Mouse (Mus musculus): ENCODE measurements around the gene Kdsr. TPM values are rescaled to one million over a fixed set of nuclear protein-coding genes. Genes with fewer than 3 reads are reported as not detected.
"Not testable (repeated sequence)": the region's sequence is repeated elsewhere in the genome, so short reads cannot be mapped to it uniquely, and the experiment has no call there.

Gene Kdsr
- polyA plus RNA-seq, 2 experiments: 7.9 to 16.2 TPM

- H3K9me3 ChIP-seq (ENCODE audit: control insufficient read depth, low read length): no peaks in the 10 kb centered on the region
- H3K27ac ChIP-seq (replicated peaks; ENCODE audit: low read depth, low read length): no peak overlapping the region
- TF ChIP-seq POLR2A (IDR thresholded peaks at IDR 0.05; ENCODE audit: borderline replicate concordance, extremely low read depth, insufficient read depth, insufficient read length): no peak
- no peaks in the 10 kb centered on the region for H3K4me1 ChIP-seq (ENCODE audit: control insufficient read depth, insufficient read depth, low read length)
- H3K4me3 ChIP-seq (replicated peaks; ENCODE audit: low read length): no peak overlapping the region
- DNase-seq (ENCODE audit: low spot score): no peak
- no peaks in the 10 kb centered on the region for H3K27me3 ChIP-seq (ENCODE audit: control insufficient read depth, insufficient read depth, low read length)
- peaks cover 14% of the 10 kb centered on the region for H3K36me3 ChIP-seq (ENCODE audit: control insufficient read depth, insufficient read depth, low read length)
- no peak overlapping the region for H3K4me2 ChIP-seq (replicated peaks; ENCODE audit: low read depth, low read length, severe bottlenecking)
- 91% methylated on average over 5 of the region's 5 CpGs for WGBS
- no peak for ATAC-seq (ENCODE audit: low FRiP score, low read depth)
- no peak overlapping the region for H3K9ac ChIP-seq (ENCODE audit: low read depth, low read length, severe bottlenecking)
These were observed 19.7 kb downstream of the Kdsr start for GRCm38 (mm10) chr1:106739810-106740209.

- ATAC-seq (ENCODE audit: low FRiP score, low read depth) (no peak), DNase-seq (ENCODE audit: low spot score) (peak; percentile 11)
- Histone ChIP-seq H3K9ac (ENCODE audit: low read depth, low read length, severe bottlenecking) (no peak overlapping the region), H3K36me3 (ENCODE audit: control insufficient read depth, insufficient read depth, low read length) (peaks cover 22% of the 10 kb centered on the region), H3K4me1 (ENCODE audit: control insufficient read depth, insufficient read depth, low read length) (no peaks in the 10 kb centered on the region), H3K4me3 (replicated peaks; ENCODE audit: low read length) (no peak overlapping the region), H3K9me3 (ENCODE audit: control insufficient read depth, low read length) (no peaks in the 10 kb centered on the region), H3K27me3 (ENCODE audit: control insufficient read depth, insufficient read depth, low read length) (no peaks in the 10 kb centered on the region), H3K27ac (replicated peaks; ENCODE audit: low read depth, low read length) (no peak overlapping the region), H3K4me2 (replicated peaks; ENCODE audit: low read depth, low read length, severe bottlenecking) (no peak overlapping the region)
- TF ChIP-seq POLR2A (IDR thresholded peaks at IDR 0.05; ENCODE audit: borderline replicate concordance, extremely low read depth, insufficient read depth, insufficient read length): no peak
- WGBS: 73% methylated on average over 3 of the region's 3 CpGs
These were observed 21.4 kb downstream of the Kdsr start for GRCm38 (mm10) chr1:106738092-106738491.

GRCm38 (mm10) chr1:106736211-106736610 lies 23.3 kb downstream of the Kdsr start:
- WGBS: 96% methylated on average over 8 of the region's 8 CpGs
- ATAC-seq (ENCODE audit: low FRiP score, low read depth) (no peak), DNase-seq (ENCODE audit: low spot score) (no peak)
- Histone ChIP-seq H3K36me3 (ENCODE audit: control insufficient read depth, insufficient read depth, low read length) (peaks cover 19% of the 10 kb centered on the region), H3K4me1 (ENCODE audit: control insufficient read depth, insufficient read depth, low read length) (no peaks in the 10 kb centered on the region), H3K4me2 (replicated peaks; ENCODE audit: low read depth, low read length, severe bottlenecking) (no peak overlapping the region), H3K9ac (ENCODE audit: low read depth, low read length, severe bottlenecking) (no peak overlapping the region), H3K4me3 (replicated peaks; ENCODE audit: low read length) (no peak overlapping the region), H3K27ac (replicated peaks; ENCODE audit: low read depth, low read length) (no peak overlapping the region), H3K9me3 (ENCODE audit: control insufficient read depth, low read length) (no peaks in the 10 kb centered on the region), H3K27me3 (ENCODE audit: control insufficient read depth, insufficient read depth, low read length) (no peaks in the 10 kb centered on the region)
- TF ChIP-seq POLR2A (IDR thresholded peaks at IDR 0.05; ENCODE audit: borderline replicate concordance, extremely low read depth, insufficient read depth, insufficient read length): no peak

GRCm38 (mm10) chr1:106735586-106735985 lies 23.9 kb downstream of the Kdsr start:
- Histone ChIP-seq H3K36me3 (ENCODE audit: control insufficient read depth, insufficient read depth, low read length) (peaks cover 16% of the 10 kb centered on the region), H3K27ac (replicated peaks; ENCODE audit: low read depth, low read length) (no peak overlapping the region), H3K27me3 (ENCODE audit: control insufficient read depth, insufficient read depth, low read length) (no peaks in the 10 kb centered on the region), H3K4me2 (replicated peaks; ENCODE audit: low read depth, low read length, severe bottlenecking) (no peak overlapping the region), H3K9ac (ENCODE audit: low read depth, low read length, severe bottlenecking) (no peak overlapping the region), H3K4me3 (replicated peaks; ENCODE audit: low read length) (no peak overlapping the region), H3K4me1 (ENCODE audit: control insufficient read depth, insufficient read depth, low read length) (no peaks in the 10 kb centered on the region), H3K9me3 (ENCODE audit: control insufficient read depth, low read length) (no peaks in the 10 kb centered on the region)
- ATAC-seq (ENCODE audit: low FRiP score, low read depth) (no peak), DNase-seq (ENCODE audit: low spot score) (peak; percentile 65)
- 48% methylated on average over 2 of the region's 2 CpGs for WGBS
- no peak for TF ChIP-seq POLR2A (IDR thresholded peaks at IDR 0.05; ENCODE audit: borderline replicate concordance, extremely low read depth, insufficient read depth, insufficient read length)

GRCm38 (mm10) chr1:106722061-106722460 lies 37.5 kb downstream of the Kdsr start:
- H3K36me3 ChIP-seq (ENCODE audit: control insufficient read depth, insufficient read depth, low read length): peaks cover 3% of the 10 kb centered on the region; the same call in 1 of the 2 replicates
- ATAC-seq (ENCODE audit: low FRiP score, low read depth) (no peak), DNase-seq (ENCODE audit: low spot score) (no peak)
- H3K4me2 ChIP-seq (replicated peaks; ENCODE audit: low read depth, low read length, severe bottlenecking): no peak overlapping the region
- H3K27ac ChIP-seq (replicated peaks; ENCODE audit: low read depth, low read length): no peak overlapping the region
- no peak for TF ChIP-seq POLR2A (IDR thresholded peaks at IDR 0.05; ENCODE audit: borderline replicate concordance, extremely low read depth, insufficient read depth, insufficient read length)
- 0 out of 2 replicates have a peak, but pooled peaks cover under 1% of the 10 kb centered on the region for H3K4me1 ChIP-seq (ENCODE audit: control insufficient read depth, insufficient read depth, low read length)
- no peaks in the 10 kb centered on the region for H3K9me3 ChIP-seq (ENCODE audit: control insufficient read depth, low read length)
- no peak overlapping the region for H3K9ac ChIP-seq (ENCODE audit: low read depth, low read length, severe bottlenecking)
- WGBS: 51% methylated on average over 5 of the region's 5 CpGs
- H3K4me3 ChIP-seq (replicated peaks; ENCODE audit: low read length): no peak overlapping the region
- no peaks in the 10 kb centered on the region for H3K27me3 ChIP-seq (ENCODE audit: control insufficient read depth, insufficient read depth, low read length)

GRCm38 (mm10) chr1:106717736-106718135 lies 41.8 kb downstream of the Kdsr start:
- not testable (repeated sequence) for H3K4me1 ChIP-seq (ENCODE audit: control insufficient read depth, insufficient read depth, low read length); H3K4me3 ChIP-seq (replicated peaks; ENCODE audit: low read length); DNase-seq (ENCODE audit: low spot score); H3K27me3 ChIP-seq (ENCODE audit: control insufficient read depth, insufficient read depth, low read length); H3K27ac ChIP-seq (replicated peaks; ENCODE audit: low read depth, low read length); H3K9me3 ChIP-seq (ENCODE audit: control insufficient read depth, low read length); H3K36me3 ChIP-seq (ENCODE audit: control insufficient read depth, insufficient read depth, low read length); H3K9ac ChIP-seq (ENCODE audit: low read depth, low read length, severe bottlenecking); H3K4me2 ChIP-seq (replicated peaks; ENCODE audit: low read depth, low read length, severe bottlenecking); ATAC-seq (ENCODE audit: low FRiP score, low read depth)
- 73% methylated on average over 7 of the region's 7 CpGs for WGBS

Data from limb, embryonic 14.5 days (tissue).